Mouse (Mus musculus): ENCODE data around the gene Ip6k1.

Gene Ip6k1

DNA sequence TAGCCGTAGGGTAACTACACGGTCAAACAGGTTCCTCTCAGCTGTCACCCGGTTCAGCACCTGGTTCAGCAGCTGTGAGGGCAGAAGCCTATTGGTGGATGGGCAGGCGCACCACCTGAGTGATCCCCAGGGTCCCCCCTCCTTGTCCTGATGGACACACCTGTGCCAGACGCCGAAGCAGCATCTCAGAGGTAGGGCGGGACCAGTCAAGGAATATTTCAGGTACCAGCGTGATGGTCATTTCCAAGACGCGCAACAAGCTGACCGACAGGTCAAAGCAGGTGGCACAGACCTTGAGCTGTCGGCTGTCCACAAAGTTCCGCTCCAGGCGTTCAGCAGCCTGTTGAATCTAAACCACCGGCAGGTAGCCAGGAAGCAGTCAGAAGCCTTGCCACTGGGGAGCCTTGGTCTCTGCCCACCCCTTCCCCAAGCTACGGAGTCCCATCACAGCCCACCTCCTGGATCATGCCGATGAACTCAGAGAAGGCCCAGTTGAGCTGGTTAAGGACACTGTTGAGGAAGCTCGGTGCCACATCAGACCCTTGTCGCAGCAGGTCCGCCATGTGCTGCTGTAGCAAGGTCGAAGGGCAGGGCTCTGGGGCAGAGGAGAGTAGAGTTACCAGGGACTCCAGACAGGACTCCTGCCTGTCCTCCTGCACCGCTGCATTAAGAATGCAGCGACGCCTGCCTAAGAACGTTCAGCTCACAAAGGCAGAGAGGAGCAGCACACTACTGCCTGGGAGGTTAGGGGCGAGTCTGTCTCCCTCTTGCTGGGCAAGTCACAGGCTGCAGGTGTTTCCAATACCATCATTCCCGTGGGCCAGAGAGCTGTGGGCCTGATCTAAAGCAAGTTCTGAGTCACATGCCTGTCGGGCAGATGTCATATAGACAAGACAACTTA is 54.3 kb downstream of the Ip6k1 start:
- peak in 1 of 2 experiments; percentile 36 for DNase-seq (ENCODE audit: low spot score in 2 of 2)

DNA sequence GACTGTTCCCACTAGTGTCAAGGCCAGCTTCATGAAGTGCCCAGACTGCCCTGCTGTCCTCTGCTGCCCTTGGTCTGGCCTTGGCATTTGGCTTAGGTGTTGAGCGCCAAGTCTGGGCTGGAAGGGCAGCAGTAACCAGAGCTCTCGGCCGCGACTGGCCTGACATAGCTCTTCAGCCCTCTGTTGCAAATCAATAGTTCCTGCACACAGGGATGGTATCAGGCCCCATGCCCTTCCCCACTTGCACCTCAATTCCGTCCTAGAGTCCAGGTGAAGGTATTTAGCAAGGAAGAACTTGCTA is 54.9 kb downstream of the Ip6k1 start:
- no peak for DNase-seq (ENCODE audit: low spot score in 2 of 2)

DNA sequence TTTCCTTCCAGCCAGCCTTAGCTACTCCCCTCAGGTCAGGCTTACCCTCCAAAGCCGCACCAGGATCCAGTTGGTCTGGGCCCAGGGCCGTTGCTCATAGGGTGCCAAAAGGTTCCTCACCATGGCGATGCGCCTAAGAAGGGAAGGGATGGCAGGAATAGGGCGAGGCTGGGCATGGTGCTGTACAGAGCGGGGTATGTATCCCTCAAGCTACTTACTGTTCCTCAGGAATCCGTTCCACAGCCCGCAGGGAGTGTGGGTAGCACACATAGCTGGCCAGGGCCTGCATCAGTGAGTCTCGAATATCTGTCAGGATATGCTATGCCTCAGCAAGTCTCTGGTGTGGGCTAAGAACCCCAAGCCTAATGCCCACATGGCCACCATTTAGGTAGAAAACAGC is 56.0 kb downstream of the Ip6k1 start:
- no peak for DNase-seq (ENCODE audit: low spot score in 2 of 2)

DNA sequence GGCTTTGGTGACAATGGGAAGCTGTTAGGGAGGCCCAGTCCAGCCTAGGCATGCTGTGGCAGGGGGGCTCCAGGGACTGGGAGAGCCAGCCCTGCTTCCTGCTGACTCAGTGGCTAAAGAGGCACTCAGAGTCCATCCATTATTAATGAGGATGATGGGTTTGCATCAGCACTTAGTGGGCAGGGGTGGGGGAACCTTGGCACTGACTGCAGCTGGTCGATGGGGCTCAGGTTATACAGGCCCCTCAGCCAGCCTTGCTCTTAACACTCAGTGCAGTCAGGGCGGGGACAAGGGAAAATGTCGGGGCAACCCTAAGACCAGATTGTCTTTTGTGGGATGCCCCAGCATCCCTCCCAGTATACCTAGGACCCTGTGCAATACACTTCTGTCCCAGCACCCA is 59.8 kb downstream of the Ip6k1 start:
- no peak for DNase-seq (ENCODE audit: low spot score in 2 of 2)

DNA sequence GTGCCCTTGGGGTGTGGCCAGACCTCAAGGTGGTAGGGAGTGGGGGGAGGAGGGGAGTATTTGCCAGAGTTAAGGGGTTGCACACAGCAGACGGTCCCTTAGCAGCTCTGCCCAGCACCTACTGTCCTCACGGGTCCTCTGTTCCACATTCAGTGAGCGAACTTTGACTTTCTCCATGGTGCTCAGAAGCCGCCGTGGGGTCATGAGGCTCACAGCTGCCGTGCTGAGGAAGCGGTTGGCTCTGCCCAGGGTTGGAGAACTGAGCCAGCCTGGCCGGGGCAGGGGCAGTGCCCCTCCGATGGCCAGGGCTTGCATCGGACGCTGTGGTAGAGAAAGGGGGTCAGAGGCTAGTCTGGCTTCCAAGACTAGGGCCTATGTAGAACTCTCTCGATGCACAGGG is 61.1 kb downstream of the Ip6k1 start:
- no peak for DNase-seq (ENCODE audit: low spot score in 2 of 2)

DNA sequence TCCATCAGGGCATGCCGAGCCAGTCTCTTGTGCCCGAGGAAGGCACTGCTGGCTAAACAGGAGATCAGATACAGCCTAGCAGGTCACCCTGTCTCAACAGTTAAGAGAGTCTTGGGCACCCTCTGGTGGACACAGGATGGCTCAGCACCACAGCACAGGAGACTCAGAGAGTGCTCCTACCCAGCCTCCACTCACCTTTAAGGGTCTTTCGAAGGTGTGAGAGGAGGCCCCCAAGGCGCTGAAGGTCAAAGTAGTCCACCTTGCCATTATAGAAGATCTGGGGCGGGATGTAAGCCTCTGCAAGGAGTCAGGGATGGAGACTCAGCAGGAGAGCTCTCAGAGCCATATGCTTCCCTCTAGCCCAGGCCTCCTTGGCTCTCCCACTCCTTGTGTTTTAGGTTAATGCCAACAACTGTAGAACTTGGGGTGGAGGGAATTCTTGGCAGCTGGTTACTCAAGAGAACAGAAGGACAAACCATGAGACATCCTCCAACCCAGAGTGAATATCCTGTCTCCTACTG is 63.2 kb downstream of the Ip6k1 start:
- DNase-seq (ENCODE audit: low spot score in 2 of 2) = peak; percentile 75 to 78

DNA sequence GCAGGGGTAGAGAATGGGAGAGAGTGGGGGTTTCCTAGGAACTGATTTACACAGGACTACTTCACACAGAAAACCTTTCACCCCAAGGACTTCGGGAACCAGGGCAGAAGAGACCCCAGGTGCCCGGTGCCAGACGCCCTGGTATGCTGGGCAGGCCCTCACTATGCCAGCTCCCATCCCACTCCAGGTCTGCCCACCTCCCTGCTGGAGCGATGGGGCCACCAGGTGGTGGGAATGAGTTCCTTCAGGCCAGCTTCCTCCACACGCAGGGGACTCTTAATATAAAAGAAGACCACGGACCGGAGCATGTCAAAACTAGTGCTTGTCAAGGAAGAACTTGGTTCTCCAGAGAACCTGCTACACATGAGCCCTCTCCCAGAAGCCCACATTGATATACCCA is 64.9 kb downstream of the Ip6k1 start:
- no peak for DNase-seq (ENCODE audit: low spot score in 2 of 2)

DNA sequence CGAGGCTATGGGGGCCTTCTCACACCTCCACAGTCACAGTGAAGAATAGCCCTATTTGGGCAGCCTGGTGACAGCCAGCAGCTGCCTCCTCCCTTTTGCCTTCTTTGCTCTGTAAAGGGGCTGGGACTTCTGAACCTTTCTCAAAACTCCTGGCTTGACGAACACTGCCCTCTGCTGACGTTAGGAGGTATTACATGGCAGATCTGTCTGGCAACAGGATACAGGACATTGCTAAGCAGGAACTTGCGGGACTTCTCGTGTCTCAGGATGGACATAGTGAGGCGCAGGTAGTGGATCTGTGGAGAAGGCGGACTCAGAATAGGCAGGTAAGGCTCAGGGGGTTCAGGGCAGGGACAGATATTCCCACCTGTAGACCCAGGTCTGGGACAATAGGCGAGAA is 65.6 kb downstream of the Ip6k1 start:
- peak; percentile 79 to 88 for DNase-seq (ENCODE audit: low spot score in 2 of 2)

DNA sequence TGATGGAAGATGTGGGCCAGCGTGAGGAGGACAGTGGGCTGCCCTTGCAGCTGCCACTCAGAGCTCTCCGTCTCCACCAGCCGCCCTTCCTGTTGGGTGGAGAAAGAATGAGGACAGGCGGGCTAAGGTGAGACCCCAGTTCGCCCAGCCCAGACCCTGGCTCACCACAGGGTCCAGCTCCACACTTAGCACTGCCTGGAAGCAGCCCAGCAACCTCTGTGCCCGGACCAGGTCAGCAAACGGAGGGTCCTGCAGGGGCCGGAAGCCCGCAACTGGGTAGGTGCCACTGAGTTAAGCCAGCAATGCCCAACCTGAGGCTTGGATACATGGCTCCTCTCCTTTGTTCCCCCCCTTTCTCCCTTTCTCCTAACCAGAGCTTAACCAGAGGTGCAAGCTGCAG is 66.7 kb downstream of the Ip6k1 start:
- no peak for DNase-seq (ENCODE audit: low spot score in 2 of 2)

DNA sequence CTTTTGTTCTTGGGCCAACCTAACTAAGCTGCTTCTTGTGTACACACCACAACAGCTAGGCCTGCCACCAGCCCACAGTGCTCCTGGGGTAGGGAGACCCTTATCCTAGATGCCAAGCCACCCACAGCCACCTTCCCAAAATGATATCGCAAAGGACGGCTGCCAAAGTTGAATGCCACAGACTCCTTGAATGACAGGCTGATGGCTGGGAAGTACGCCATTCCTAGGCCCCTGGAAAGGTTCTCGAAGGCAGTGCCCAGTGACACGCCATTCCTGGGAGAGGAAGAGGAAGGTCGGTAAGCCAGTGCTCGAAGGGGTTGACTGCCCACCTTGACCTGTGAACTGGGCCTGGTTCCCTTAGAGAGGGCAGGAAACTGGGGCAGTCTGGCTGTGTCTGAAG is 67.2 kb downstream of the Ip6k1 start:
- no peak for DNase-seq (ENCODE audit: low spot score in 2 of 2)

DNA sequence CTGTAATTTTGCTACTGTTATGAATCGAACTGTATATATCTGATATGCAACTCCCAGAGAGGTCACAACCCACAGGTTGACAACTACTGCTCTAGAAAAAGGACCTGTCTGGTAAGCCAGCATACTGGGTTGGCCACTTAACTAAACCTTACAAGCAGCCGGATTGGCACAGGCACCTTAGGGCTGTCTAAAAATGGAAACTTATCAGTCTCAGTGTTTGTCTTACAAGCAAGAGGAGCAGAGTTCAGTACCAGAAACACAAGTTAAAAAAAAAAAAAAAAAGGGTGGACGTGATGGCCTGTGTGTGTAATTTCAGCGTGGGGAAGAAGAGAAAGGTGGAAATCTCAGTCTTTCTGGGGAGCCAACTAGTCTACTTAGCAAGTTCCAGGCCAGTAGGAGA is 69.5 kb downstream of the Ip6k1 start:
- DNase-seq (ENCODE audit: low spot score in 2 of 2) = no peak

DNA sequence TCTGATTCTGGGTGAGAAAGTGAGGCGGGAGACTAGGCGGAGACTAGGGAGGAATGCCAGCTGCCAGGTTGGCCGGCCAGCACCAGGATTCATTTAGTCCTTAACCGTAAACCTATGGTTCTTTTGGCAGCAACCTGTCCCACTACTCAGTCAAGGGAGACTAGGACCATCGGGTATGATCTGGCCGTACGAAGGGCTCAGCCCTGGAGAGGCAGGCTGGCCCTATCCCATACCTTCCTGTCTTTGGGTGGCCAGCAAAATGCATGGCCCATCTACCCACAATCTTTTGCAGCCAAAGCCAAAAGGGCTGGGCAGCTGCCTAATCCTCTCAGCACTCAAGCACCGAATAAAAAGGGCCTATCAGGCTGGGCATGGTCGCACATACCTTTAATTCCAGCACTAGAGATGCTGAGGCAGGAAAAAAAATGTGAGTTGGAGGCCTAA is 70.2 kb downstream of the Ip6k1 start:
- DNase-seq (ENCODE audit: low spot score in 2 of 2) = no peak

DNA sequence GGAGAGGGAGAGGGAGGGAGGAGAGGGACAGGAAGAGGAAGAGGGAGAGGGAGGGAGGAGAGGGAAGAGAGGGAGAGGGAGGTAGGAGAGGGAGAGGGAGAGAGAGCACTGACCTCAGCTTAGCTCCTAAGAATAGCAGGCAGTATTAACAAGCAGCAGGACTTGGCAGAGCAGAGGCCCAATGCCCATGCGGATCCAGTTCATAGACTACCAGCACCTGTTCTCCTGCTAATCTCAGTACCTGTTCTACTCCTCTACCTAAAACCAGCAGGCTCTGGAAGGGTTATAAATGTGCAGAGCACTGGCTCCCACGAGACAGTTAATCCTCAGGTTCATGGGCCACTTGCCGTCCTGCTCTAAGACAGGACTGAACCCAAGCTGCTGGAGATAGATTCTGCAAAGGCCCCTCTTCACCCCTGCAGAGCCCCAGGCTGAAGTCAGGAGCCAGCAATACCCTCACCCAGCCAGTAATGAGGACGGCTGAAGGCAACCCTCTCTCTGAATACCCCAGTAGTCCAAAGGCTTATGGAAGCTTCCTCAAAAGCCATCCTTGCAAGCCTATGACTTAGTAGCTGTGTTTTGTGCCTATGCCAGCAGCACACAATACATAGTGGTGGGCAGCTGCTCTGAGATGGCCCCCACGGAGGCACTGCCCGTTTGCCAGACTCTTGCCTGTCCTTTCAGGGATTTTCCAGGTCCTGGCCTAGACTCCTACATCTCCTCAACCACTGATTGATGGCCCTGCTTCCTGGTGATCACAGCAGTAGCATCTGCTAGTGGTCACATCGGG is 71.0 kb downstream of the Ip6k1 start:
- DNase-seq (ENCODE audit: low spot score in 2 of 2) = no peak

DNA sequence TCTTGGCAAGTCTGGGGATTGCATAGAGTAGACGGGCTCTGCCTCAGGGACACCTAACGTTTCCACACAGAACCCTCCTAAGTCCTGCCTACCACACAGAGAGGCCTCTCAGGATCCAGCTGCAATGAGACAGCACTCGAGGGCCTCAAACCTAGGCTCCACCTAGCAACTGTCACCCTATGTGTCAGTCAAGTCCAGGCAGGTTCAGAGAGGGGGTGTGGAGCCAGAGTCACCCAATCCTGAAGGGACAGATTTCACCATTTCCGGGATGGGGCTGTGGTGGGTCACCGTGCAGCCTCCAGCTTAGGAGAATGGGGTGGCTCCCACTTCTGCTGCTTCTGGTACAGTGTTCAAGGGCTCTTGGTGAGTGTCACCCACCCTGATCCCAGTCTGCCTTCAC is 77.9 kb downstream of the Ip6k1 start, which contains the start of gene Mst1:
TSS of gene Mst1 (plus strand) at position 269 of the 400 bp plus-strand sequence.
- DNase-seq (ENCODE audit: low spot score in 2 of 2) = no peak

DNA sequence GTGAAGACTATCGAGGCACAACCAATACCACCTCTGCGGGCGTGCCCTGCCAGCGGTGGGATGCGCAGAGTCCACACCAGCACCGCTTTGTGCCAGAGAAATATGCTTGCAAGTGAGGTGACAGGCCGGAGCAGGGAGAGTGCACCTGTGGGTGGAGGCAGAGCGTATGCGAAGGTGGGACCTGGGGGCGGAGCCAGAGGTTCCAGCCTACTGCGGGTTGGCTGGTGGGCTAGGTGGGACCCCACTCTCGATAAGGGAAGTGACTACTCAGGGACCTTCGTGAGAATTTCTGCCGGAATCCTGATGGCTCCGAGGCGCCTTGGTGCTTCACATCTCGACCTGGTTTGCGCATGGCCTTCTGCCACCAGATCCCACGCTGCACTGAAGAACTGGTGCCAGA is 80.2 kb downstream of the Ip6k1 start:
- no peak for DNase-seq (ENCODE audit: low spot score in 2 of 2)

DNA sequence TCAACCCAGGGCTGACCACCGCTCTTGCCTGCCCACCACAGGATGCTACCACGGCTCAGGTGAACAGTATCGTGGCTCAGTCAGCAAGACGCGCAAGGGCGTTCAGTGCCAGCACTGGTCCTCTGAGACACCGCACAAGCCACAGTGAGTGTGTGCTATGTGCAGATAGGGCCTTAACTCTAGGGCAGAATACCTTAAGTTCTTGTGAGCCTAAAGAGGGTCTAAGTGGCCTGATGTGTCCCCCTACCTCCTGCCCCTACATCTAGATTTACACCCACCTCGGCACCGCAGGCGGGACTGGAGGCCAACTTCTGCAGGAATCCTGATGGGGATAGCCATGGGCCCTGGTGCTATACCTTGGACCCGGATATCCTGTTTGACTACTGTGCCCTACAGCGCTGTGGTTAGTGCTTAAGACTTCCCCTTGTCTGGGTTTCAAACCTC is 80.7 kb downstream of the Ip6k1 start, which contains the start of gene Rnf123:
TSS of gene Rnf123 (minus strand) at position 359 of the 444 bp plus-strand sequence.
- no peak for DNase-seq (ENCODE audit: low spot score in 2 of 2)

DNA sequence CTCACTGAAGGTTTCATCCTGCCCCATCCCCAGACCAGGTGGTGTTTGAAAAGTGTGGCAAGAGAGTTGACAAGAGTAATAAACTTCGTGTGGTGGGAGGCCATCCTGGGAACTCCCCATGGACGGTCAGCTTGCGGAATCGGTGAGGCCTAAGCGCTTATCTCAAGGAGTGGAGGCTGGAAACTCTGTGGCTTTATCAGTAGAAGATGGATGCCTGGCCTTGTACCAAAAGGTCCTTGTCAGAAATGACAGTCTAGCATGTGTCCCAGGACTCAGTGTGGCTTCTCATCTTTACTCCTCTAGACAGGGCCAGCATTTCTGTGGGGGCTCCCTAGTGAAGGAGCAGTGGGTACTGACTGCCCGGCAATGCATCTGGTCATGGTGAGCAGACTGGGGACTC is 81.3 kb downstream of the Ip6k1 start:
- no peak for DNase-seq (ENCODE audit: low spot score in 2 of 2)

DNA sequence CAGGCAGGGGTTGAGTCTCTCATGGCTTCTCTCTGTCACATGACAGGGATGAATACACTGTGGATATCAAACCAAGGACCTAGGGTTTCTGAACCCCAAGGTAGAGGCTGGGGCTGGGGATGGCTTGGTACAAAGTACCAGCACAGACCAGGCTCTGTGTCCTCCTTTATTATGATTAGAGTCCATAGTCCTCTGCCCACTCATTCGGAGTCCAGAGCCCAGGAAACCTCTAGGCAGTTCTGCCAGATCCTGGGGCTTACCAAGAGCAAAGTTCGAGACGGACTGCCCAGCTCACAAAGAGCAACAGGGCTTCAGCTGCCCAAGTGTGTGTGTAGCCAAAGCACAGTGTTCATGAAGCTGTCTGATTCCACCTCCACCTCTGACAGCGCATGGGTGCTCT is 83.0 kb downstream of the Ip6k1 start:
- no peak for DNase-seq (ENCODE audit: low spot score in 2 of 2)

DNA sequence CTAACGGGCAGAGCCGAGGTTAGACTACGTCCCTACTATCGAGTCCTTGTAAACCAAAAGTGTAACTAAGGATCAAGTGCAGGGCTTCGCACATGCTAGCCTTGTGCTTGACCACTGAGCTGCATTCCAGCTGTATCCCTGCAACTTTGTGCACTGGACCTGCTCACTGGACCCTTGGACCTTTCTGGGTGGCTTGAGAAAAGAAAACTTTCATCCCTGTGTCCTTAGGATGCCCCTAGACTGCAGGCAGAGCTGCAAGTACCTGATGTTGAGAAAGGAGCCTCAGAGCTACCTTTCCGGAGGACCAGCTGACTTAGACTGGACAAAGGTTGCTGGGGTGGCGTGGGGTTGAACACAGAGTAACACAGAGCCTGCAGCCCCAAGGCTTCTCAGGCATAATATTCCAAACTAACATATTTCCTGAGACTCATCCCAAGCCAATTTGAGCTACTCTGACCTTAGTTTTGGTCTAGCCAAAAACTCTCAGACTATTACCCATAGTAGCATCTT is 88.4 kb downstream of the Ip6k1 start:
- no peak for DNase-seq (ENCODE audit: low spot score in 2 of 2)

DNA sequence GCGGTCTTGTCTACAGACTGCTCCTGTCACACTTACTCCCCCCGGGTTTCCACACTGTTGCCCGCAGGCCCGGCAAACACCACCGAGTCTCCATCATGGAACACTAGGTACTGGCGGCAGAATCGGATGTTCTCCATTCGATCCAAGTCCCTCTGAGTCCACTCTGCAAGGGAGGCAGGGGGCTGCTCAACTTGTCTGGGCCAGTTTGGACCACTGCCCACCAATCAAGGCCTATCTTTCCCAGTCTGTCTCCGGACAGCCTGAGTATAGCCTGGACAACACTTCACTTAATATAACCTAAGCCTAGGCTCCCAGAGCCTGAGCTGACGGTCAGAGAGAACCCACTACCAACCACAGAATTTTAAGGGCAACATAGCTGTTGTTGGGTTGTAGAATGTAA is 91.3 kb downstream of the Ip6k1 start:
- DNase-seq (ENCODE audit: low spot score in 2 of 2) = no peak

DNA sequence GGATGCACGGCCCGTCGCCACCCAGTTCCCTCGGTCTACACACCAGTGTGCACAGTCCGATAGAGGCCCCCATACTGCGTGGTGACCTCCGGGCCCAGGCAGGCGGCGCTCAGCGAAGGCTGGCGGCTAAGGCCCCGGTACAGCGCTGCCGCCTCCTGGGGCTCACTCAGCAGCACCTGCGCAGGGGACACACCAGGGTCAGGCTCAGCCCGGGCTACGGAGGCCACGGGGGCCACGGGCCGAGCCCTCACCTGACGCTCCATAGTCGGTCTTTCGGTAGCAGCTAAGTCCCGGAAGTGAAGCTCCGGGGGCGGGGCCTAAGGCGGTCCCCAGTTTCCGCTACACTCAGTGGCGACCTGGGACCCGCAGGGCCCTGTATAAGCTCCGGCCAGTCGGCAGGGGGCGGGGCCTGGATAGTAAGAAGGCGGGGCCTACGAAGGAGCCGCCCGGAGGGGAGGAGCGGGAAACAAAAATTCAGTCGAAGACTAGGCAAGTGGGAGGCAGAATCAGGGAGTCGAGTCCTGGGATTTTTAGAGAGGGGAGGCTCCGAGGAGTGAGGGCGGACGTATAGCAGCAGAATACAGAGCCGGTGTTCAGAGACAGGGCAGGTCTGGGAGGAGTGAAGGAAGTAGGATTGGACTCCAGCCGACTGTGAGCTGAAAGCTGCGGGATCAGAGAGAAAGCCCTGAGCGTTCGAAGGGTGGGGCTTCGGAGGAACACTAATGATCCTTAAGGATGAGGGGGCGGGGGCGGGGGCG is 92.1 kb downstream of the Ip6k1 start, which contains the start of gene Apeh:
TSS of gene Apeh (minus strand) at position 423 of the 758 bp plus-strand sequence.
- DNase-seq (ENCODE audit: low spot score in 2 of 2) = peak; percentile 93 to 94

DNA sequence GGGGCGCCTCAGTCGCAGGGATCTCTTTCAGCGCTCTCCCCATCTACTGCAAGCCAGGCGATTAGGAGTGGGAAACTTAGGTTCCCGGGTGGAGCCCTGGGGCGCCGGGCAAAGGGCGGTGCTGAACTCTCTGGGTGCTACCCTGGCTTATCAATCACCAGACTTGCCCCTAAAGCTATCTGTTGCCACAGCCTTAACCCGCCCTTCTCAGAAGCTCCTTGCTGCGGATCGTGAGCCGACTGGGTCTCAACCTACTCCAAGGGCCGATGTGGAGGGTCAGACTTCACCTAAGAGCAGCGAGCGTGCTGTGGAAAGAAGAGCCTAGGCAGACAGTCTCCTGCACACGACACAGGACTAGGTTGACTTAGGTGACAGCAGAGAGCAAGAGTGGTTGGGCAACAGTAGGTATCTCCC is 92.7 kb downstream of the Ip6k1 start:
- no peak for DNase-seq (ENCODE audit: low spot score in 2 of 2)
